Mouse (Mus musculus) kidney, adult 2 months (tissue): Measurements from ENCODE around the gene Slc38a1.

Experiments used
- CTCF ChIP-seq: fragments of 200-500 bp; conservative IDR thresholded peaks from 2 replicates; pipeline ENCODE4 v1.5.1; 2011; ENCODE audit warnings: low read depth, mild to moderate bottlenecking, control low read depth, low read length, moderate library complexity, mixed read lengths; ENCODE audit not compliant: insufficient read depth, insufficient read length
- POLR2A ChIP-seq: fragments of 200-500 bp; IDR thresholded peaks from one replicate; pipeline ENCODE4 v1.6.1; 2011; ENCODE audit warnings: low read depth, low read length, control low read depth

DNA sequence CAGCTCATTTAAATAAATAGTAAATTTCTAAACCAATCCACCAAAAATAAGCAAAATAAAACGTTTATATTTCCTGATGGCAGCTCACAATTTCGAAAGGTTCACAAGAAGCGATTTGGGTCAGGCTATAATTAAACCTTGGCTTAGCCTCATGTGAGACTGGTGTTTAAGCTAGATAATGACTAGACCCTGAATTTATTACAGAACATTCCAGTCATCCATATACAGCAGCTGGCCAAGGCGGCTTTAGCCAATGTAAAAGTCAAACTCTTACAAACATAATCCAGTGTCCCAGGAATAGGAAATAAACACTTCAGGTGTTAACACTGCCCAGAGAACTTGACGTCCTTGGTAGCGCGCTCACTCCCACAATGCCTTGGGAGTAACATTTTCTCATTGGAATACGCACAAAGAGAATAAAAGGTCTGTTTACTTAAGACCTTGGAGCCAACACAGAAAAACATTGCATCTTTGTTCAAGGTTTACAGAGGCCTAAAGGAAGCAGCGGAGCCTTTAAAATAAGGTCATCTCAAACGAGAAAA, 50.8 kb downstream of the Slc38a1 start:
- TF ChIP-seq POLR2A (no peak), CTCF (no peak)
